Mouse (Mus musculus) brain, adult 2 months (tissue): ENCODE measurements around the gene Parp1.

ENCODE experiments used
- DNase-seq: peaks from one replicate; pipeline ENCODE4 v3.0.0; 2011; ENCODE audit warnings: low read depth, low spot score

The Parp1 gene

DNA sequence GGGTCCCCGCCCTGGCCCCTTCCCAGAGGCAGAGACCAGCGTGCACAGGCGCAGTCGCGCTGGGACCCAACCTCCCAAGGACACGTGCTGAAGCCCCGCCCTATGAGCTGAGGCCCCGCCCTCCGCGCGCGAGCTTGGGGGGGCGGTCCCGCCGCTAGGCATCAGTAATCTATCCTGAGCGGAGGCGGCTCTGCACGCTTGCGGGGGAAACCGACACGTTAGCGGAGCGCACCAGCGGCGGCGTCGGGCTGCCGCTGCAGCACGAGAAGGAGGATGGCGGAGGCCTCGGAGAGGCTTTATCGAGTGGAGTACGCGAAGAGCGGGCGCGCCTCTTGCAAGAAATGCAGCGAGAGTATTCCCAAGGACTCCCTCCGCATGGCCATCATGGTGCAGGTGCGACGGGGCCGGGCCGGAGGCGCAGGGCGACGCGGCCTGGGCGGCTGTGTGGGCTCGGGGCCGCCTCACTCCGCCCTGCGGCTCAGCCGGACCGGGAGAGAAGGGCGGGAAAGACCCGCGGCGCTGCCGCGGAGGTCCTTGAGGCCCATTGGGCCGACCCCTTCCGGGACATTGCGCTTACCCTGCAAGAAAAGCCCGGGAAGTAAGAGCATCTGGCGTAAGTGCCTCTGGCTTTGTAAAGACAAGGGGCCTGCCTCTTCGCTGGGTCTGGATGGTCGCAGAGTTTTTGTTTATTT, at the start of gene Parp1:
TSS of gene Parp1 (plus strand) at position 164 of the 692 bp plus-strand sequence.
- DNase-seq, result peak; percentile 97

DNA sequence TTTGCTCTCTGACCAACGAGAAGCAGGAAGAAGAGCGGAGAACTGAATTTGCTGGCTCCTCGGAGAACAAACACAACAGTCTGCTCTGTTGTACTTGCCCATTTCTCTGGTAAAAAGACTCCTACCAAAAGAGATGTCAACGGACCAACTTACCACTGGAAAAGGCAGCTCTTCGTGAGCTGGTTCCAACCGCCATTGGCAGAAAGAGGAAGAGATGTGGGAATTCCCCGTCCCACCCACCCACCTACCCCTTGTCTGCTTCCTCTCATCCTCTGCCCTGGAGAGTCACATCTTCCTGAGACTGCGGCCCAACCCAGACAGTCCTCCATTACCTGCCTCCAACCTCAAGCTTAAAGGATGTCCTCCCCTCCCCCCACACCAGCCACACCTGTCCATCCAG, 49.2 kb upstream of the Parp1 start:
- no peak for DNase-seq

DNA sequence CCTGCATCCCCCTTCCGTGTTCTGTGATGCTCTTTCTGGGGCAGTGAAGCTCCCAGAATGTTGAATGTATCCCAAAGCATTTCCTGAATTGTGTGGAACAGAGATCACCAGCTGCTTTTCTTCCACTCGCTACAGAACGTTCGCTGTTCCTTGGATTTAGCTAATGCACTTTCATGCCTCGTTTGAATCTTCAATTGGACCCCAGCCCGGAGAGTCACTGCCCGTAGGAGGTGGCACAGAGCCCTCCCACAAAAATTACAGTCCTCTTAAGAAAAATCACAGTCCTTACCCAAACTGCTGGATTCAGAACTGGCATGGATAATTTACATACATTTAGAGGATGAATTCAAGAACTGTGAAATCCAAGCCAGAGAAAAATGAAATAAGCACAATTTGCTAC, 48.5 kb upstream of the Parp1 start:
- DNase-seq, result peak; percentile 91

DNA sequence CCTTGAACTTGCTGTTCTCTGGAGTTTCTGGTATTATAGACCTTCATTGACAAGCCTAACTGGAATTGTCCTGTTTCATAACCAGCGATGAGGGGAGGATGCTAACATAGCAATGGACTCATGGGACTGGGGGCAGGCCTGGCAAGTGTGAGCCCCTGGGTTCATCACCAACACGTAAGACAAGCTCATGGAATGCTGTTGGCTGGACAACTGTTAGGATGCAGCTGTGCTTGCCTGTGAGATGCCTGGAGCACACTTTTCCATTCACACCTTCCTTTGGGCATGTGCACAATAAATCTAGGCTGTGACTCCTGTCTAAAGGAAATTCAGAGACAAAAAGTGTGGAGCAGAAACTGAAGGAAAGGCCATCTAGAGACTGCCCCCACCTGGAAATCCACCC, 45.4 kb upstream of the Parp1 start:
- DNase-seq, result no peak

DNA sequence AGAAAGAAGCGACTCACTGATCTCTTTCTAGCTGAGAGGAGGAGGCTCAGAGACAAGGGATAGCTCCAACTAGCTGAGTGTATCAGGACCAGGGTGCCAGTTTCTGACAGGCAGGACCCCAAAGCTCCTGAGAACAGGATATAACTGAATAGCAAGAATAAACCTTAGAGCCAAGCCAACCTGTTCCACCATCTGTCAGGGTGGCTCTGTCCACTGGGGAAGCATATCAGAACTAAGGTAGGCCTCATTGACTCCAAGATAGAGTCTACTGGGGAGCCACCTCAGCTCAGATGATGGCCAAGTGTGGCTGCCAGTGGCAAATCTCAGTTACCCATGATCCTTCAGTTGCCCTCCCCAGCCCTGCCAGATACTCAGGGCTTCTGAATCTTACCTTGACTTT, 43.4 kb upstream of the Parp1 start:
- DNase-seq, result peak; percentile 94

DNA sequence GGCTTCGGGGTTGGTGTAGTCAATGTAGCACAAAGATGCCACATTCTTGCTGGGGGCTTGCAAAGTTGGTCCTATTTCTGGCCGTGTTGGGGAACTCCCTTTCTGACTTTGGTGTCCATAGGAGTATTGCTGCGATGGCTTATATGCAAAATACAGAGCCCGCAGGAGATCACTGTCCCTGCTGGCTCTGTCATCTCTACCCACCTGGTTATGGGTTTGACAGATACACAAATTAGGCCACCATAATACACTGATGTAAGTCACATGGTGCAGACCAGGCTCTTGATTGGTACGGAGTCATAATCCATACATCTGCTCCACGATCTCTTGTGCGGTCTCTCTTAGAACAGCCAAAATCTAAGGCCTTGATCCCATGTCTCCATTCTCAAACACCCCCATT, 38.9 kb upstream of the Parp1 start:
- no peak for DNase-seq

DNA sequence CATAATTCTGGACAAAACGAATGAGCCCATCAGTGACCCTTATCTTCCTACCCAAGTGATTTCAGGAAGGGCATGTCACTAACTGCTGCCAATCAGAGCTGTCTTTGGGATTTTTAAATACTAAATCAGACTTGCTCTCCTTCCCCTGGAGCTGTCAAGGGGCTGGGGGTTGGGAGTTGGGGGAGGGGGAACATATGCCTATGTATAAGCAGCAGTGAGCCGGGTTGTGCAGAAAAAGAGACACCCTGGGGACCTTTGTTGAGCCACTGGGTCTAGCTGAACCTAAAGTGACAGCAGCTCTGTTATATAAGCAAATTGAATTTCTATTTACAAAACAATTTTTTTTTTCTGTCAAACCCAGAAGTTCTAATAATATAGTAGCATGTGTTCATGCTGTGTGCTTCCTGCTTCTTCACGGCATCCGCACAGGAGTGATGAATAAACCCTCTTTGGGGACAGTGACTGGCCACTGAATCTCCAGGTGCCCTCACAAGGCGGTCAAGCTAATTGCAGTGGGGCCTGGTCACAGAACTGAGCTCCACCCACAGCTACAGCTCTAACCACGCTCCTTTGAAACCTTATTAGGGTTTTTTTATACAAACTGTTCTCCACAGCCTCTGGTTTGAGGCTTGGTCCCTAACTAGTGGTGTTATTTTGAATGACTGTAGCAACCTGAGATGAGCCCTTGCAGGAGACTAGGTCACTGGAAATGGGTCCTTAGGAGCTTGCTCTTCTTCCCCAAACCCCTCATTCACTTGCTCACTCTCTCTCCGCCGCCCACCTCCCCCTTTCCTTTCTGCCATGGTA, 38.1 kb upstream of the Parp1 start:
- DNase-seq, result peak; percentile 69

DNA sequence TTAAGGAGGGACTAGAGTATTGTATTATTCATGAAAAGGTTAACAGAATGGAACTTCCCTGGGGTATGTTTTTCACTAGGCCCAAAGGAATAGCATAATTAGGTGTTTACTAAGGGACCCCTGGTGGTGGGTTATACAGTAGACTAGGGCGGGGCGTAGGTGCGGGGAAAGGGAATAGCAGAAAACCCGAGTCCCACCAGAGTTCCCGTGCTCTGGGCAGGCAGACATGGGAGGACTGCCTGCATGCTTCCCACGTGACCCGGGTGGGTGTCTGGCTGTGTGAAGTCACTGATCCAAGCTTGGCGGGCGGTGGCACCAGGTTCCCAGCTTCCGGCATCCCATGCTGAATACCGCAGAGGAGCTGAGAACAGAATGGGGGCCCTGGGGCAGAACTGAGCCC, 36.1 kb upstream of the Parp1 start:
- DNase-seq, result no peak

DNA sequence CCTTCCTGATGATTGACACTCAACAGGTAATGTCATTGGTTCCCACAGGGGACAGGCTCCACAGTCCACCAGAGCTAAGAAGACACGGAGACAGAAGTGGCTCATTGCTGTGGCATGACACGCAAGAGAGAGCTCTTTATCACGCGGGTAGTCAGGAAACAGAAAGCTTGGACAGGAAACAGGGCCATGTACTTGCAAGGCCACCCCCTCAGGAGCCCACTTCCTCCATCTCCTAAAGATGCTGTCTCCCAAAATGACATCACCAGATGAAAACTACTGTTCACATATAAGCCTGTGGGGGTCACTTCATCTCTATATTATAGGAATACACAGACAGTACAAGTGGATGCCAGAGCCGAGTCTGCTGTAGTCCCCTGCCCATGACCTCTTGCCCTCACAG, 32.0 kb upstream of the Parp1 start:
- no peak for DNase-seq

DNA sequence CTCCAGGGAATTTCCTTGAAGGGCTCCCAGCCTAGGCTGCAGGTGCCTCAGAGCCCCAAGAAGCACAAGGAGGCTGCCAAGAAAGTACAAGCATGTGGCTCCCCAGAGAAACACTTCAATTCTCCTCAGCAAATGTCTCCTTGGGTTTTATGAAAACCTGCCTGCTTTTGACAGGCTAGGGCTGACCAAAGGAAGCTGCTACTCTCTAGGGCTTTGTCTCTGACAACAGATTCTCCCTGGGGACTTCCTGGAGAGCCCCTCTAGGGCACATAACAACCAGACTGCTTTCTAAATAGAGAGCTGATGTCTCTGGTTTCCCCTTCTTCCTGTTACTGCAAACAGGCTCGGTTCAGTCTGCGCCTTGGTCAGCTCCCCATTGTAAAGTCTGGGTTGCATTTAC, 27.5 kb upstream of the Parp1 start:
- no peak for DNase-seq

DNA sequence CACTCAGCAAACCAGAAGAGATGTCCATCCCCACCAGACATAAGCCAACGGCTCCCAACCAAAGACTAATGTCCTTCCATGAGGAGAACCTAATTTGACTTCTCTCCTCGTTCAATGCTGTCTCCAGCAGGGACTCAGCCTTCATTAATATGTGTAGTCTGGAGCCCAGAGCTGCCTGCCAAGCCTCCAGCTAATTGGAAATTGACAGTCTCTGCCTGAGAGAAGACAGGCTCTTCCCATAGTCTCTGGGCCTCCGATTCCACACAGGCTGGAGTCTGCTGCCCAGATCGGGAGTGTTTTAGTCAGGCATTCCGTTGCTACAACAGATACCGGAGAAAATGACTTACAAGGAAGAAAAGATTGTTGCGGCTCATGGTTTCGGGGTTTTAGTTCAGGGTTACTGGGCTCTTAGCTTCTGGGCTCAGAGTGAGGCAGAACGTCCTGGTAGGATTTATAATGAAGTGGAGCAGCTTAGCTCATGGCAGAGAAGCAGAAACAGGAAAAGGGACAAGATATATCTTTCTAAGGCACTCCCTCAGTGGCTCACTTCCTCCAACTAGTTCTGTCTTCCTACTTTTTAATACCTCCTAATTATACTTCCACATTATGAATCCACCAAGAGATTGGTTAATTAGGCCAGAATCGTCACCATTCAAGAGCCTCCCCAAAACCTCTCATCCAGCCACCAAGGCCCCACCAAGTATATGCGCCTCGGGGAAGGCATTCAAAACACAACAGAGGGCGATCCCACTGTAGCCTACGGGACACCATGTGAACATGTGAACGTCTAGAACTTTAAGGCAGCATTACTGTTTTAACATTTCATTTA, 26.6 kb upstream of the Parp1 start:
- peak; percentile 32 for DNase-seq

DNA sequence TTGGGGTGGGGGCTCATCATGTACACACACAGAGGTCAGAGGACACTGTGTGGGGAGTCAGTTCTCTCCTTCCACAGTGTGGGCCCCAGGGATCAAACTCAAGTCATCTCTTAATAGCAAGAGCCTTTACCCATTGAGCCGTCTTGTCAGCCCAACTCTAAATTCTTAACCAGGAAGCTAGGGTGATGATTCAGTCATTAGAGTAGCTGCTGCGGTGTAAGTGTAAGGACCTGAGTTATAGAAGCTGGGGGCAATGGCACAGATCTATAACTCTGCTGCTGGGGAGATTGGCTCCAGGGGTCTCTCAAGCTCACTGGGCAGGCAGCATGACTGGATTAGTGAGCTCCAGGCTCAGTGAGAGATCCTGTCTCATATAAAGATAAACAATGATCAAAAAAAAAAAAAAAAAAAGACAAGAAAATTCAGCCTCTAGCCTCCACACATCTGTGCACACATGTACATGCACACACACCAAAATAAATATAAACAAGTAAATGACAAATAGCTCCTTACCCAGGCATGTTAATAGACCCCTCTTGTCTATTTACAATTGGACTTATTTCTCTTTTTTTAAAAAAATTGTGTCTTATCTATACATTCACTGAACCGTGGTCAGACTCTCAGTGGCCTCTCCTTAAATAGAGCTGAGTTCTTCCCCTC, 25.9 kb upstream of the Parp1 start:
- DNase-seq, result no peak

DNA sequence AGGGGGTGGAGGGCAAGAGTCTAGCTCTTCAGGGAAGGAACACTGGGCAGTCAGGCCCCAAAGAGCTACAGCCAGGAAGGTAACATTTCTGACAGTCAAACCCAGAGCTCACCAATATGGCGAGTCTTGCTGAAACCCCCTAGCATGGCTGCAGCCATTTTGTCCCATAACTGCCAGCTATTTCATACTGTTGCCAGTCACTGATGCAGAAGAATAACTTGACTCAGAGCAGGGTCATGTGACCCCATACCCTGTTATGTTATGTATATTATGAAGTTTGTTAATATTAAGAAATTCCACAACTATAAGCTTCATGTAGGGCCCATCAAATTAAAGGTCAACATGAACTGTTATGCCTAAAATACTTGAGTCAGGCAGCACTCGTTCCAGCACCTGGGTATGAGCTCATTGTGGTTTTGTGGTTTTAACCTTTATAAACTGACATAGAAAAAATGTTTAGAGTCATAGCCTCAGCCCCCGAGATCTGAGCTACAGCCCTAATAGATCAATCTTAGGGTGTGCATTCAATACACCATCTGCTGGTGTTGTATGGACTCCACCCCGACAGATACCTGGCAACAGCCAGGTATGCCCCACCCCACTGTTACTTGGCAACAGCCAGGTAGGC, 22.7 kb upstream of the Parp1 start:
- DNase-seq, result no peak

DNA sequence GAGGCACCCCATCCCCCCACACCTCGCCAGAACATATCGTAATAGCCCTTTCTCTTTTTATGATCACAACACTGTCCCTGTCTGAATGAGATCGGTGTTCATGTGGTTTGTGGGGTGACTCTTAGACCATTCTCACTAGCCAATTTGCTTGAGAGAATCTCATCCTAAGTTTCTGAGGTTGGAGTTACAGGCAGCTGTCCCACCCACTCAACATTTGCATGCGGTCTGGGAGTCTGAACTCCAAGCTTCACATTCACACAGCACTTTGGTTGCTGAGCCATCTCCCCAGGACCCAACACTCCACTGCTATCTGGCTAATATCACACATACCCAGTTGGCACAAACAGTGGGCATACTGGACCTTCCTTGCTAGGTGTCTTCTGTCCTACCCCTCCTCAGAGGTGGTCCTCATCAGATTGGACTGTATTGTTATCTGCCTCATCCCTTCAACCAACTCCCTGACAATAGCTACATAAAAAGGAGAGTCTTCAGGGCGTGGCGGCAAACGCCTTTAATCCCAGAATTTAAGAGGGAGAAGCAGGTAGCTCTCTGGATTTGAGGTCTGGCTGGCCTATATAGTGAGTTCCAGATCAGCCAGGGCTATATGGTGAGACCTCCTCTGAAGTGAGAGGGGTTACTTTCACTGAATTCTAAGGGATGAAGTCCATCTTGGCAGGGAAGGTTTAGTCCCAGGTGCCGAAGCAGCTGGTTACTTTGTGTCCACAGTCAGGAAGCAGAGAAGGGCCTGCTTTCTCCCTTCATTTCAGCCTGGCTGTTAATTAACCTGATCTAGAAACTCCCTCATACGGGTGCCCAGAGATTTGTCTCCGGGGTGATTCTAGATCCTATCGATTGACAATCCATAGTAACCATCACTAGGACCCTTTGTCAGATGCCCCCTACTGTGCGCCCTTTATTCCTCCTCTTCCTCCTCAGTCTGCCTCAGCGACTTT, 21.6 kb upstream of the Parp1 start:
- no peak for DNase-seq

DNA sequence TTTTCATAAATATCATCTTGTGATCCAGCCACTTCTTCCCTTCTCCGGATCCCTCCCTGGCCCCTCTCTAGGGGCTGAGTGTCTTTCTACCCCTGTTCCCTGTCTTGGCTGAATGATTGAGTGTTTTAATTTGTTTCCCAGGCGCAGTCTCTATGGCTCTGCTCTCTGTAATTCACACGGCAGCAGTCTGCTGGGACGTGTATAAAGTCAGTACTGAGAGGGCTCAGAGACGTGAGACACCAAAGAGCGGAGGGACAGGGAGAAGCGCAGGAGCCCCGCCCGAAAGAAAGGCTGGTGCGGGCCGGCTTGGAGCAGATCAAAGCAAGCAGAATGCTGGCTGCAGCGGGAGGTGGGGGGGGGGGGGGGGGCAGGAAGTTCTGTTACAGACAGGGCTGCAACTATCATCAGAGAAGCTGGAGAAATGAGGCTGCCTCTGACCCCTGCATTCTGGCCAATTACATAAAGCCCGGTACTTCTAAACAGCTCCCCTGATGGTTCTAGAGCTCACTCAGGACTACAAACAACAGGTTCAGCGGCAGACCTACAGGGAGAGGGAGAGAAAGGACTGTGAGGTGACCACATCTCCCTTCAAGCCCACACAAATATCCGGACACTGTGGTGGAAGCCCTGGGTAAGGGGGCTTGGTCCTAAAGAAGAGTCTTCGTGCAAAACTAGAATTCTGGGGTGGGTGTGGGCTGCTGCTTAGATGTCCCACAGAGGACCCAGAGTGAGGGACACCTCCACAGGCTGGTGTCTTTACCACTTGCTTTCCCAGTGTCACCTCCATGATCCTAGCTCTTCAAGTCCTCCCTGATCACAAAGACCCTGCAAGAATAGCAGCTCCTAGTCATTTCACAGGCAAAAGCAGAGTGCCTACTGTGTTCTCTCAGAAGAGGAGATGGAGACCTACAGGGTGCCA, 20.7 kb upstream of the Parp1 start:
- DNase-seq, result peak; percentile 39

DNA sequence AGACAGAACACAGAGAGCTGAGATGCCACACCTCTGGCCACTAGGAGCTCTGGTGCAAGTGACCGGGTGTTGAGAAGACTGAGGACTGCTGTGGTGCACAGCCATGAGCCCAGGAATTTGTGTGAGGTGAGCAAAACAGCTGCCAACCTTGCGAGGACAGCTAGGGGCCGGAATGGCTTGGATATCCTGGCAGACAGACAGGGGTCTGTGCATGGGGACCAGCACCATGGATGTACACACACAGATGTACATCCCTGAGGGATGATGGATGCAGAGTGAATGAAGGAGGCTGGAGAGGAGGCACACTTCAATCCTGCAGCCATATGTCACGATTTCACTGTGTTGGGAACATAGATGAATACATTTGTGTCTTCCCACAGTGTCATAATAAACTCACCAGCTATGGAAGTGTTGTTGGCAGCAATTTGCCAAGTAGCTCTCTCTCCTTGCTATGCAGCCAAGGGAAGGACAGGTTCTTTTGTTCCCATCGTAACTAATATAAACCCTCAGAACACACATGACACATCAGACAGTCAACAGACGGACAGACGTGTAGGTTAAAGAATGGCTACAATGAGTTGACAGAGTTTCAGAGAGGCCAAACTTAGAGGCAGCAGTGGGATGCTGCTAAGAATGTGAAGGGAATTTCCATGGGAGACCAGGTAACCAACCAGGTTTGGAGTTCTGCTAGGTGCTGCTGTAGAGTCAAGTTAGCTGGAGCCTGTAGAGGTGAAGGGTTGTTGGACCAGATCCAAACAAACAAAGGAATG, 19.0 kb upstream of the Parp1 start:
- DNase-seq, result peak; percentile 76

DNA sequence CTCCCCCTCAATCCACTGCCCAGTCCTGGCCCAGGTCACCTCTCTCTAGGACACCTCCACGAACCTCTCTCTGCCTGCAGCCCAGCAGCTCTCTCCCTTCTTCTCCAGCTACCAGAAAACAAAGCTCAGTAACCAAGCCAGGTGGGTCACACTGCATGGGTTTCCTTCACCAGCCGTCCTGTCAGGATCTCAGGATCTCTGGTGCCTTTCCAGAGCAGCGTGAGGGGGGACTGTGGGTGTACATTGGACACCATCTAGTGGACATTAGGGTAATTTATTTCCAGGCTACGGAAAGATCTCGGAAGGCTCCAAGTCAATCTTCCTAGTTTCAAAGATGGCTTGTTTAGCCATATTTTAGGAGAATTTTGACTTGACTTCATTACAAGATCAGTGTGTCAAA, 18.0 kb upstream of the Parp1 start:
- DNase-seq, result peak; percentile 92

DNA sequence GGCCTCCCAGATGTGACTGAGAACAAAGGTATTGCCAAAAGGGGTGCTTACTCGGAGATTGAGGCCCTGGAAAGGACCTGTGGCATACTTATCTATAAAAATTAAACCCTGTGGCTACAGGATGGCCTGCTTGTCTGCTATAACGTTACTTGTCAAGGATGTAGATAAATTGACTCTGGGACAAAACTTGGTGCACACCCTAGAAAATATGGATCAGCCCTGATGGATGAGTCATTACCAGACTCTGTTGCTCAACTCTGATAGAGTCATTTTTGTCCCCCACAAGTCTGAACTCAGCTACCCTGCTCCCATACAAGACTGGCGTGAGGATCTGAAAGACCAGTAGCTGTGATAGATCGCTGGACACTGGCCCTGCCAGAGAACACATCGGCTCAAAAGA, 11.8 kb upstream of the Parp1 start:
- DNase-seq, result no peak
